Mouse (Mus musculus) right cerebral cortex, postnatal 4 days (tissue): Measurements from ENCODE around the gene Gm11042.

Experiments
- DNase-seq: peaks from one replicate; pipeline ENCODE4 v3.0.0-alpha.2; 2022

Gm11042 gene

GRCm38 (mm10) chr12:74316344-74316973 is at the start of gene Gm11042:
Gene Gm11042 (minus strand): TSS chr12:74316394.
- no peak for DNase-seq

- DNase-seq: no peak
These were observed 48.3 kb upstream of the Gm11042 start for GRCm38 (mm10) chr12:74364477-74364876.

GRCm38 (mm10) chr12:74363076-74363475 is 46.9 kb upstream of the Gm11042 start:
- no peak for DNase-seq

GRCm38 (mm10) chr12:74362453-74362852 is 46.3 kb upstream of the Gm11042 start:
- no peak for DNase-seq

GRCm38 (mm10) chr12:74359791-74360190 is 43.6 kb upstream of the Gm11042 start:
- DNase-seq: no peak

- no peak for DNase-seq
These were observed 41.6 kb upstream of the Gm11042 start for GRCm38 (mm10) chr12:74357806-74358205.

GRCm38 (mm10) chr12:74342720-74343119 is 26.5 kb upstream of the Gm11042 start:
- no peak for DNase-seq

GRCm38 (mm10) chr12:74340070-74340469 is 23.9 kb upstream of the Gm11042 start:
- no peak for DNase-seq

GRCm38 (mm10) chr12:74333706-74334105 is 17.5 kb upstream of the Gm11042 start:
- no peak for DNase-seq

GRCm38 (mm10) chr12:74333016-74333415 is 16.8 kb upstream of the Gm11042 start:
- peak; percentile 81 for DNase-seq

- DNase-seq: no peak
These were observed 13.6 kb upstream of the Gm11042 start for GRCm38 (mm10) chr12:74329759-74330158.

- no peak for DNase-seq
These were observed 10.4 kb upstream of the Gm11042 start for GRCm38 (mm10) chr12:74326644-74327043.

GRCm38 (mm10) chr12:74321981-74322380 is 5.8 kb upstream of the Gm11042 start:
- no peak for DNase-seq

- peak; percentile 84 for DNase-seq
These were observed 4.1 kb upstream of the Gm11042 start for GRCm38 (mm10) chr12:74320318-74320717.

- DNase-seq: peak; percentile 79
These were observed 980 bp upstream of the Gm11042 start for GRCm38 (mm10) chr12:74316989-74317759.

- no peak for DNase-seq
These were observed 973 bp downstream of the Gm11042 start for GRCm38 (mm10) chr12:74315221-74315620.

GRCm38 (mm10) chr12:74312611-74313010 is 3.6 kb downstream of the Gm11042 start:
- DNase-seq: no peak

- no peak for DNase-seq
These were observed 12.5 kb downstream of the Gm11042 start for GRCm38 (mm10) chr12:74303418-74304294.

- no peak for DNase-seq
These were observed 14.6 kb downstream of the Gm11042 start for GRCm38 (mm10) chr12:74301559-74301958.

GRCm38 (mm10) chr12:74296374-74296773 is 19.8 kb downstream of the Gm11042 start:
- no peak for DNase-seq

GRCm38 (mm10) chr12:74293624-74294023 is 22.6 kb downstream of the Gm11042 start:
- DNase-seq: peak; percentile 58

- no peak for DNase-seq
These were observed 25.2 kb downstream of the Gm11042 start for GRCm38 (mm10) chr12:74290983-74291382.

GRCm38 (mm10) chr12:74284685-74285054 is 31.5 kb downstream of the Gm11042 start:
- peak; percentile 55 for DNase-seq
